Mouse (Mus musculus) layer of hippocampus, adult 8-10 months (tissue): ENCODE measurements around the gene Ppp1r12a. TPM values are rescaled to one million over a fixed set of nuclear protein-coding genes. Genes with fewer than 3 reads are reported as not detected.

Source experiments
- DNase-seq, 2 experiments: peaks; one replicate each; pipeline ENCODE4 v3.0.0; 2022; ENCODE audit warnings: low spot score in 2 of 2
- total RNA-seq, 4 experiments: library from RNA; stranded (reverse); gene quantifications; 2 replicates each; pipeline ENCODE4 v1.2.4; 2022

Ppp1r12a gene
- total RNA-seq, 4 experiments from 2014 or later: 122 to 140 (median 133) TPM

- no peak for DNase-seq
Measured at GRCm38 (mm10) chr10:108159002-108159401, 3.0 kb upstream of the Ppp1r12a start.

- DNase-seq: peak; percentile 23 to 31
Measured at GRCm38 (mm10) chr10:108162297-108163020, 466 bp downstream of the Ppp1r12a start.

DNA sequence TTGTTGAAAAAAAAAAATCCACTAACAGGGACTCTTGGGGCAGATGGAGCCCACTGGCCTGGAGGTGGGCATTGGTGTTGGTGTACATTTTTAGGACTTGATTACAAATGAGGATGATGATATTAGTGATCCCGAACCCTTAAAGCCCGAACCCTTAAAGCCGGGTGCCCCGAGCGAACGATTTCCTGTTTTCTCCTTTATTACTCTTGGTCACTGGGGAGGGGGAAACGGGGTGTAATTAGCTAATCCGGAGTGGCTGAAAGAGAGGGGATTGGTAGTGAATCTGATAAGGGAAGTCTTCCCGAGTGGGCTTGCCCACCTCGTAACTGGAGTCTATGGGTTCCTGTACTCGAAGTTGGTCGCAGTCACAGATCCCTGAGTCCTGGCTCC lies 1.0 kb downstream of the Ppp1r12a start:
- no peak for DNase-seq

- DNase-seq: no peak
Measured at GRCm38 (mm10) chr10:108163451-108163850, 1.5 kb downstream of the Ppp1r12a start.

DNA sequence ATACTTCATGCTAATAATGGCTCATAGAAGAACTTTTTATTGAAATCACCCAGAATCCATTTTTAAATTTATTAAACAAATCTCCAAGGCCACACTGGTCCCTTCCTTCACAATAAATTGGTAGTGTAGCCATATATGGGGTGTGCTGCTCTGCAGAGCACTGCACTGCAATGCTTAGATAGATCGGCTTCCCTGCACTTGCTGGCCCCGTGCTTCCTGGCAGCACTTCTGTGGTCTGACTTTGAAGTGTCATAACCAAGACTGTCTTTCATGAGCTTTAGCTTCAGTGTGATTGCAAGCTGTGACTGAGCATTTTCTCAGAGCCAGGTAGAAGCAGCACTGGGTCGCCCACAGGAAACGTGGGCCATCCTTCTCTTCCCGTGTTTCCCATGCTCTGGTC lies 5.8 kb downstream of the Ppp1r12a start:
- no peak for DNase-seq

DNA sequence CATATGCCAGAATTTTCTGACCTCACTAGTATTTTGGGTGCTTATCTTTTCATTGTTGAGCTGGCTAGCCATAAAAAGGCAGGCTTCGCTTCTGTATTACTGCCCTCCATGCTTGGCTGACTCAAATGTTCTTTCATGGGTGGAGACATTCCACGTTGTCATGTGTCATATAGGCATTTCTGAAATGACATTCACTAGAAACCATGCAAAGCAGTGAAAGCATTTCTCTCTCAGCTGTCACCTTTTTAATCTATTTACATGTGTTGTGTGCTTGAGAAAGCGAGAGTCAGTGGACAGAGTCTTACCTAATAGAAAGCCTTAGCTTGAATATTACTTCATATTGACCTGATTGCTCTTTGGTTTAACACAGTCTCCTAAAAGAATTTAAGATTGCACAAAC lies 8.8 kb downstream of the Ppp1r12a start:
- DNase-seq: no peak

DNA sequence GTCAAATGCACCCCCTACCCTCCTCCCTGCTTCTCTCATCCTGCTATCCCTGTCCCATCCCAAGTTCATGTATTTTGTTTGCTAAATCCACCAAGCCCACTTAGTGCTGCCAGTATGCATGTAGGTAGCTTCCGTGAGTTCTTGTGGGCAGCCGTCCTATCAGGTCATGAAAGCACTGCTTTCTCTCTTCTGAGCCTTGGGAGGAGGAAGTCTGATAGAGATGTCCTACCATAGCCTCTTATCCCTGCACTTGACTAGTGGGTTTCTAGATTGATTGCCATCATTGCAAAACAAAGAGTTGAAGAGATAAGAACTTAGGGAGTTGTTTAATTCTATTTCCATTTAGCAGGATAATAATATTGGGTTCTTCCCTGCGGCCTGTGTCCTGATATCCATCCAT lies 9.6 kb downstream of the Ppp1r12a start:
- no peak for DNase-seq

- DNase-seq: no peak
Measured at GRCm38 (mm10) chr10:108172817-108173563, 11.0 kb downstream of the Ppp1r12a start.

GRCm38 (mm10) chr10:108174107-108174506 lies 12.1 kb downstream of the Ppp1r12a start:
- DNase-seq: no peak

GRCm38 (mm10) chr10:108175885-108176284 lies 13.9 kb downstream of the Ppp1r12a start:
- no peak for DNase-seq

DNA sequence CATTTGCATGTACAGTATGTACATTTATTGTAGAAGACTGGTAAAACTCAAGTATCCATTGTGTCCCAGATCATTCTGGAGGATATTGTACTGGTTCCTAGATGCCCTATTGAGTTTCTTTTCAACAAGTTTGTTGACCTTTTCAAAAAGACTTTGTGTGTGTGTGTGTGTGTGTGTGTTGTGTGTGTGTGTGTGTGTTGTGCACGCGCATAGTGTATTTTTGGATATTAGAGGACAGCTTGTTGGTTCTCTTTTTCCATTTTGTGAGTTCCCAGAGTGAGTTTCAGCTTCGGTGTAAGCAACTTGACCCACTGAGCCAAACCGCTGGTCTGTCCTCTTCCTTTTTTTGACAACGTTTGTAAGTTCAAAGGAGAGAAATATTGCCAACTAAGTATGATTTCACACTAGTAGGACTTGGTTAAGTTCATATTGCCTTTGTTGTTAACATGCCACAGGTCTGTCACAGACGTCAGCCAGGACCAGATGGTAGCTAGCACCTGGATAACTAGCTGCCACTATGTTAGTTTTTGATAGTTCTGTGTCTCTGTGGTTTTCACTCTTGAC lies 16.4 kb downstream of the Ppp1r12a start:
- no peak for DNase-seq

- DNase-seq: no peak
Measured at GRCm38 (mm10) chr10:108179404-108179803, 17.4 kb downstream of the Ppp1r12a start.

DNA sequence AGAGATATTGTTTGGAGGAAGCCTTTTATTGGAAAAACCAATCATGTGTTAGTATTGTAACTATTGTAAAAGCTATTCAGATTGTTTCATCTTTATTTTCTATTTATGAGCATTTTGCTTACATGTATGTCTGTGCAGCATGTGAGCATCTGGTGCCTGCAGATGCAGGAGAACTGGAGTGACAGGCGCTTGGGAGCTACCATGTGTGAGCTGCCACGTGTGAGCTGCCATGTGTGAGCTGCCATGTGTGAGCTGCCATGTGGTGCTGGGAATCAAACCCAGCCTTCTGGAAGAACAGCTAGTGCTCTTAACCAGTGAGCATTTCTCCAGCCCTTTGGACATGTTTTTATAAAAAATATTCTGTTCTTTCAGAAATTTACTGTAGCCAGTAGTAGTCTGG lies 18.3 kb downstream of the Ppp1r12a start:
- no peak for DNase-seq

- DNase-seq: no peak
Measured at GRCm38 (mm10) chr10:108181893-108182292, 19.9 kb downstream of the Ppp1r12a start.

DNA sequence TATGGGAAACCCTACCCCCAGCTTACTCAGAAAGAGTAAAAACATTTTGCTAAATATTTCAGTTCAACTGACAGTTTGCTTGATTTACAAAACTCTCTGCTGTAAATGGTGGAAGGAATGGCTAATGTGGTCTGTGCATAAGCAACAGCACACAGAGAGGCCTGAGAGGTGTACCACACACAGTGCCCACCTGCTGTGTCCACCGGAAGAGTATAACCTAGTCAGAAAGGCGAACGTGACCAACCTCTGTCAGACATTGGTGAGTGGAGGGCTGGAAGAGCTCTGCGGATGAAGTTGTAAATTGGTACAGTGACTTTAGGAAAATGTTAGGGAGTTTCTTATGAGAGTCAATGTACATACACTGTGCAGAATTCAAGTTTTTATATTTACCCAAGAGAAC lies 20.4 kb downstream of the Ppp1r12a start:
- DNase-seq: no peak

- no peak for DNase-seq
Measured at GRCm38 (mm10) chr10:108184763-108185162, 22.8 kb downstream of the Ppp1r12a start.

DNA sequence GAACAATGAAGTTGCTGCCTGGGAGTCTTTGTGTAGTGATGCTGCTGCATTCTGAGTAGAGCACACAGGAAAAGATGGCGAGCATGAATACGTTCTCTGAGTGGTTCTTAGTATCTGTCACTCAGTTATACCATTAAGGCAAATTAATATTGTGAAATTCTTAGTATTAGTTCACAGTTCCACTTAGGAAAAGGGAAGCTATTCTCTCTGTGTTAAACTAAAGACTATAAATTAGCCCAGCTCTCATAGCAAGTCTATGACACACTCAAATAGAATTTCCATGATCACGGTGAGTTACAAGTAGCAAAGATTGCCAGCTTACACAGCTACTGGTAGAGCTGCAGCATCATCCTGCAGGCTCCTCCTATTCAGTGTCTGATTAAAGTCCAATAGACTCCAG lies 23.3 kb downstream of the Ppp1r12a start:
- DNase-seq: no peak

GRCm38 (mm10) chr10:108189303-108189702 lies 27.3 kb downstream of the Ppp1r12a start:
- DNase-seq: no peak

GRCm38 (mm10) chr10:108189986-108190385 lies 28.0 kb downstream of the Ppp1r12a start:
- no peak for DNase-seq

GRCm38 (mm10) chr10:108190626-108191025 lies 28.6 kb downstream of the Ppp1r12a start:
- DNase-seq: no peak

- DNase-seq: no peak
Measured at GRCm38 (mm10) chr10:108191381-108191787, 29.4 kb downstream of the Ppp1r12a start.

DNA sequence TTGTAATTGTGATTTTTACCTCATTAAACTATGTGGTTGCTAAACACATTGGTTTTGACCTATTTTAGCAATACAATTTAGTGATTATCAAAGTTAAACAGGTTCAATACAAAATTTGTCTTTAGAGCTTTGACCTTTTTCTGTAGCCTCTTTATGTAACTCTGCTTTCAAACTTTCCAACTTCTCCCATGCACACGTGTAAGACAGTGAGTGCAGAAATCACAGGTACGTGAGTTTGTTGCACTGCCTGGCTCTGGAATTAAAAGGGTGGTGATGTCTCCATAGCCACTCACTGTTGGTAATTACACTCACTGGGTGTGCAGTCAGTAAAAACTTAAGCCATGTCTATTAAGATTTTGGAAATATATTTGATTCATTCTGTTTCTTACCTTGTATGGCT lies 30.3 kb downstream of the Ppp1r12a start:
- DNase-seq: no peak

GRCm38 (mm10) chr10:108196124-108196523 lies 34.1 kb downstream of the Ppp1r12a start:
- DNase-seq: no peak
